Mouse (Mus musculus) heart, adult 9 months (tissue): ENCODE data around the gene Diras1.
A peak's percentile ranks its signal among the peaks of the same experiment; 100 is the strongest.
"Not testable (repeated sequence)": the region's sequence is repeated elsewhere in the genome, so short reads cannot be mapped to it uniquely, and the experiment has no call there.

Experiments
- DNase-seq, 2 experiments: peaks; one replicate each; pipeline ENCODE4 v3.0.0; 2022; ENCODE audit warnings: low spot score in 2 of 2

Gene Diras1

DNA sequence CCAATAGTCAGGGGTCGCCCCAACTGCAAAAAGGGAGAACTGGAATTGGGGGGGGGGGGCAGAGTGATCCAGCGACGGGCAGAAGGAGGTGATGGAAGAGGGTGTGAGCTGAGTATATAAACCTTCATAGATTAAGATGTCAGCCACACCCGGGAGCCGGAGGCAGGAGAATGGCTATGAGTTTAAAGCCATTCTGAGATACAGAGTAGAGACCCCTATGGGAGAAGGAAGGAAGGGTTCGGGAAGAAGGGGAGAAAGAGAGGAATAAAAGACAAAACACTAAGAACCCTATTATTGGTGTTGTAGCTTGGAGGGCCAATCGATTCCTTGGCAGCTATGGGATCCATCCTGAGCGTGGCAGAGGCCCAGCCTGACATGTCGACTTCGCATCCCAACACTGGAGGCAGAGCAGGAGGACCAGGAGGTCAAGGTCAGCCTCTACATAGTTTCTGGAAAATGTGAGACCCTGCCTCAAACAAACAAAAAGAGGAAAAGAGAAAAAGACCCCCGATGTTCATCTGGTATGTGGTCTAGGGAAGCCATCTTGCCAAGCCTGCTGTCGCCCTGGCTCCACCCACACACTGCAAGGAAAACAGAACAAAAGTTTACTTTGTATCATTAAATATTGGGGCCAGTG lies at the start of gene Diras1:
TSS of gene Diras1 (minus strand) at position 24 of the 637 bp plus-strand sequence.
- no peak for DNase-seq

DNA sequence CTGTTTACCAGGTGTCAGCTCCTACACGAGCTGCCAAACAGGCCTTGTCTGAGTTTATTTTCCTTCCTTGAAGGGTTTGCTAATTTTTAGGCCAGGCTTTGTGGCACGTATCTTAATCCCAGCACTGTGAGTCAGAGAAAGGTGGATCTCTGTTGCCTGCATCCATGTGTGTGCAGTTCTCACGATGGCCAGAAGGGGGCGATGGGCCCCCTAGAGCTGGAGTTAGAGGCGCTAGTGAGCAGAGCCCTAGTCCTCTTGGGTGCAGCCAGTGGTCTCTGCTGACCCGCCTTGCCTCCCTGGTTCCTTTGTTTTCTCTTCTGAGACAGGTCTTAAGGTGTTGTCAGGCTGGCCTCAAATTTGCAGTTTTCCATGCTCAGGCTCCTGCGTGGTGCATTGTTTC lies 48.0 kb upstream of the Diras1 start:
- no peak for DNase-seq

DNA sequence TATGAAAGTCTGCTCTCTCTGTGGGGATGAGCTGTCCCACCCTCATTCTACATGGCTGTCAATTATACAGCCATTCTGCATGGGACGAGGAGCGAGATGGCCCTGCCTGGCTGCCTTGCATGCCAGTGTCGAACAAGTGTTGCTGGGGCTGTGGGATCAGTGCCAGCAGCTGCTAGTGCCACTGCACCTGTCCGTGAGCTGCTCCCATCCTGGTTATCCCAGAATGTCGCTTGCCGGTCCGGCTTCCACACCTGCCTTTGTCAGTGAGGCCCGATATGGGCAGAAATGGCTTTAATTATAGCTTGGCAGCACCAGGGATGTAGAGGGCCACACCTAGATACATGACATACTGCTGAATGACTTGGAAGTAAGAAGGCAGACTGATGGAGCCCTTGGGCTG lies 46.8 kb upstream of the Diras1 start:
- no peak for DNase-seq

DNA sequence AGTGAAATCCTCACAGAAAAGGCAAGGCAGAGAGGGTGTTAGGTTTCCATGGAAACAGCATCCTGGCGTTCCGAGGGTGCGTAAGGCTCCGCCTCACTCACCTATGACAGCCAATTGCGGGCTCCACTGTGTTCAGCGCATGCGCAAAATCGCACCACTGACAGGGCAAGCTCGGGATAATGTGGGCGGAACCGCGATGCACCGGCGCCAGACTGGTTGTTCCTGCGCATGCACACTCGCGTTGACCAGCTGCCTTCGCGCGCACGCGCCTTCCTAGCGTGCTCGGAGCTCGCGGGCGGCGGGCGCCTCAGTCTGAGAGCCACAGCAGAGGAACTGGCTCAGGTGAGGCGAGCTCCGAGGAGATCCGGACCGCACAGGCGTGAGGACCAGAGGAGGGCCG lies 44.4 kb upstream of the Diras1 start, which contains the start of gene Thop1:
TSS of gene Thop1 (plus strand) at position 200 of the 400 bp plus-strand sequence.
- peak; percentile 97 to 98 for DNase-seq

DNA sequence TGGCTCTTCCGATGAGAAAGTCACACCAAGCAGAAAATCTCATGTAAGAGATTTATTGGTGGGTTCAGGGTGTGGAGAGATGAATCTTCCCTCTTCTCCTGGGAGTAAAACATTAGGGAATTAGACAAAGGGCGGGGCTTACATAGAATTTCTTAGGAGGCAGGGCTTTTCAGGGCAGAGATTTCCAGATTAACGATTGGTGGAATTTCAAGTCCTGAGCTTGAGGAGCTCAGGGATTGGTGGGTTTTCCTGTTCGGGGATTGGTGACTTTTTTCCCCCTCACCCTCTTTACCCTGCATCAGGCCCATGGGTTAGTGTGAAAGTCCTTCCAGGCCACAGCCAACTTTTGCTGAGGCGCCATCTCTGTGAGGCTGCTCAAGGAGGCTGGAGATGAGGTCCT lies 43.2 kb upstream of the Diras1 start:
- no peak for DNase-seq

DNA sequence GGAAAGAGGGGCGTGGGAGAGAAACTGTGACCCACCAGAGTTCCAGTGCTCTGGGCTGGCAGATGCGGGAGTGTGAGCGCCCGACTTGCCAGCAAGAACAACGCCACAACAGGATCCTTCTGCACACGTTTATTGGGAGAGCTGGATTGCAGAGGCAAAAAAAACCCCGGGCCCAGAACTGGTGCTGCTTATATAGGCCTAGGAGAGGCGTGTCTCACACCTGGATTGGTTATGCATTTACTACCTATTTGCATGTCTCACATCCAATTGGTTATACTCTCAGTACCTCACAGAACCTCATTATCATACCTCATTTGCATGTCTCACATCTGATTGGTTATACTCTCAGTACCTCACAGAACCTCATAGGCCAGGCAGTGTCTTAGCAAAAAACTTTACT lies 39.1 kb upstream of the Diras1 start:
- DNase-seq, result not testable (repeated sequence)

DNA sequence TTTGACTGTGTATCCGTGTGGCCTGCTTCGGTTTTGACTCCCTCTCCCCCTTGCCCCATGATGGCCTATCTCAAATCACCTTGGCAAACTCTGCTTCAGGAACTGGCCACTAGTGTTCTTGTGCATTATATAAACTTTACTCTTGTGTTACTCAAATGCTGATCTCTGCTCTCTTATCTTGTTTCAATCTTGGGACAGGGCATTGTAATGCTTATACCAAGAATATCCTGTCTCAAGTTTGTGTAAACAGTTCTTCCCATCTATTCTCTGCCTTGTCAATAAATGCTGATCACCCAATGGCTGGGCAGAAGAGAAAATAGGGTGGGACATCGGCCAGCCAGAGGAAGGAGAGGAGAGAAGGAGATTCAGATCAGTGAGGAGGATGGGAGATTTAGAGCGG lies 37.2 kb upstream of the Diras1 start:
- no peak for DNase-seq

DNA sequence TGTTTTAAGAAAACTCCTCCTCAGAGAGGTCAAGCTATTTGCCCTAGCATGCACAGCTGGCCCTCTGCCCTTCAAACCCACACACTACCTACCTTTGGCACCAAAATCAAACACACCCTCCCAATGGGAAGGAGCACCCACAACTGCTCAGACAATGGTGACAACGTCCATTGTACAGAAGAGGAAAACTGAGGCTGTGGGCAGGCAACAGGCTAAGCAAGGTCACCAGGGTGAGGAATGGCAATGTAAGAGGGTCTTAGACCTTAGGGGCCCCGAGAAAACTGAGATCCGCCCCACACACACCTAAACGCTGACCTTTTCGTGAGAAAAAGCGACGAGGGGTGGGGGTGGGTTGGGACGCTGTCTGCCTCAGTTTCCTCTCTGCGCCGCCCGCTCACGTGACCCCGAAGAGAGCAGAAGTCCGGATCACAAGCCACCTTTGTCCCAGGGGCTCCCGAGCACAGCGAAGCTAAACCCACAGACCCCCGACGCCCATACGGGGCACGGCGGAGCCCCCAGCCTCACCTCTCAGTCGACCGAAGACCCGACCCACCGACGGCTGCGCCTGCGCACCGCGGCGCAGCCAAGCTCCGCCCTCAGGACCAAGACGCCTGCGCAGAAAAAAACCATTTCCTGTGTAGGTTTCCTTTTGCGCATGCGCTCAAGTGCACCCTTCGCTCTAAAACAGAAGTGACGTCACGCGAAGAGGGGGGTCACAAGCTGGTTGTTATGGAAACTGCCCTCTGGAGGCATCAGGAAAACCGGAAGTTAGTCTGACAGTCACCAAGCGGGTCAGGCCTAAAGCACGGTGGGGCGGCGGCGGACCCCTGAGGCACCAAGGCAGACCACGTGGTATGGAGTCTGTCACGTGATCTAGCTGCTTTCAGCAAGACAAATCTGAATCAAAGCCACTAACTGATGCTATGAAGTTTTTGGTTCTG lies 34.4 kb upstream of the Diras1 start, which contains the start of gene Sgta:
TSS of gene Sgta (minus strand) at position 579 of the 941 bp plus-strand sequence.
- DNase-seq, result peak; percentile 99 to 100

DNA sequence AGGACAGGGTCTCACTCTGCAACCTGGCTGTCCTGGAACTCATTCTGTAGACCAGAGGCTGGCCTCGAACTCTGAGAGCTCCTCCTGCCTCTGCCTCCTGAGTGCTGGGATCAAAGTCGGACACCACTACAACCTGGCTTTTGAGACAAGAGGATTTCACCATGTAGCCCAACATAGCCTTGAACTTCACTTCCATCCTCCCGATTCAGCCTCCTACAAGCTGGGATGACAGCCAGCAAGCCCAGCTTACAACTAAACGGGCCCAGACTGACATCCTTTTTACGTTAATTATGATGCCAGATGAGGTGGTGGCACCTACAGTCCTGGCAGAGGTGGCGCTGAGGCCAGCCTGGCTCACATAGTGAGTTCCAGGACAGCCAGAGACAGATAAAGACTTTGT lies 33.4 kb upstream of the Diras1 start:
- DNase-seq, result no peak

DNA sequence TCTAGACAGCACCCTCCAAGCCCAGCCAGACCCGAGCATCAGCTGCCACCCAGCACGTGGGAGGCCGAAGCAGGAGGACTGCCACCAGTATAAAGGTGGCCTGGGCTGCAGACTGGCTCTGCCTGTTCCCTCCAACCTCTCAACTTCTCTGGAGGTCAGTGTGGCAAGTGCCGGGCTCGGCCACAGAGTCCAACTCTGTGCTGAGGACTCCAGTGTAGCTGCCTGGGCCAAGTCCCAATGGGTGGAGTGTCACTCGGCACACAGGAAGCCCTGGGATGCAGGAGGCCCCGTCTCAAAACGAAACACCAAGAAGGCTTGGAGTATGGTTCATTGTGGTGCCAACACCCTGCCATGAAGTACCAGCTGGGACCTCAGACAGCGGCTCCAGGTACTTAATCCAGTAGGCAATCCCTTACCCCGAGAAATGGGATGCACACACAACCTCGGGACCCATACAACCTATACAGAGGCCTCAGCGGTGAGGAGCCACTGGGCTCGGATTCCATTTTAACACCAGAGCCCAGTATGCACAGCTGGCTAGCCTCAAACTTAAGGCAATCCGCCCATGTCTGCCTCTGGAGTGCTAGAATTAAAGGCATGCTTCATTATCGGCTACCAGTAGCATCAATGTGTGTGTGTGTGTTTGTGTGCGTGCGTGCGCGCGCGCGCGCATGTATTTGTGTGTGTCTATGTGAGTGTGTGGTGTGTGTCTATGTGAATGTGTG lies 32.1 kb upstream of the Diras1 start:
- peak in 1 of 2 experiments; percentile 19 for DNase-seq

DNA sequence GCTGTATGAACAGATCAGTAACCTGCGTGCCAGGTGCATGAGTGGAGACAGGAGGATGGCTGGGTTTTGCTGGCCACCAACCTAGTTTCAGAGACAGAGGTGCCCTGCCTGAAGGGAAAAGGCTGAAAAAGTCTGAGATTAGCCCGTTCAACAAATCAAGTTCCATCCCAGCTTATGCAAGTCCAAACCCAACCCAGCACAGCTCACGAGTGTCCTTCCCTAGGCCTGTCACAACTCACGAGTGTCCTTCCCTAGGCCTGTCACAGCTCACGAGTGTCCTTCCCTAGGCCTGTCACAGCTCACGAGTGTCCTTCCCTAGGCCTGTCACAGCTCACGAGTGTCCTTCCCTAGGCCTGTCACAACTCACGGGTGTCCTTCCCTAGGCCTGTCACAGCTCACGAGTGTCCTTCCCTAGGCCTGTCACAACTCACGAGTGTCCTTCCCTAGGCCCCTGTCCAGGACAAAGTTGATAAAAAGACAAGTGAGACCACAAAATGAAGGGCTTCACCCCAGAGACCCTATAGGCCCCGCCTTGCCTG lies 30.4 kb upstream of the Diras1 start:
- not testable (repeated sequence) for DNase-seq

DNA sequence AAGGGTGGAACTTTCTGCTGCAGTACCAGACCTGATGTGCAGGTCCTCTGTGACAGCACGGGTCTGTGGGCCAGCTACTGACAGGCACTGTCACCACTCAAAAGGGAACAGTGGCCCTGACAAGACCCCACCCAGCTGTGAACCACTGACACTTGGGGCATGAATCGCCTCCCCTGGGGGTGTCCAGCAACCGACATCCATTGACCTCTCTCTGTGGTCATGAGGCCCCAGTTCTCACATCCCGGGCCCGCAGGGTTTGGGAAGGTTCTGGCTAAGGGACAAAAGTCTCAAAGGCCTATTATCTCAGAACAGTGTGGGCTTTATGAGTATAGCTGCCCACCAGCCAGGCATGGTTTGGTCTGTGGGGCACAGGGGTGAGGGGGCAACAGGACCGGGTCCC lies 29.7 kb upstream of the Diras1 start:
- DNase-seq, result no peak

DNA sequence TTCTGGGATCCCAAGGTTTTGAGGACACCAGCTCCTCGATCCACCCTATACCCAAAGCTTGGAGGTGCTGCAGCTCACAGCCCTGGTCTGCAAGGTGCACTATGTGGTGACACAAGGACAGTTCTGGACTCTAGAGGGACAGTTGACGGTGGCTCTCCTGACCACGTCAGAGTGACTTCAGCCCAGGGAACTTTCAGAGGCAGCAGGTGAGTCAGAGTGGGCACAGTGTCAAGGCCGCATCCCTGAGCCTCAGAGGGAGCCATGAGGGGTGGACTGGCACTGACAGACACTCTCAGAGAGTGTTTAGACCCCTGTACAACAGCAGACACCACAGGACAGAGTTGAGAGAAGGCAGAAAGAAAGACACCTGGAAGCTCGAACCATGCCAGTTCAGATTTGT lies 27.1 kb upstream of the Diras1 start:
- no peak for DNase-seq

DNA sequence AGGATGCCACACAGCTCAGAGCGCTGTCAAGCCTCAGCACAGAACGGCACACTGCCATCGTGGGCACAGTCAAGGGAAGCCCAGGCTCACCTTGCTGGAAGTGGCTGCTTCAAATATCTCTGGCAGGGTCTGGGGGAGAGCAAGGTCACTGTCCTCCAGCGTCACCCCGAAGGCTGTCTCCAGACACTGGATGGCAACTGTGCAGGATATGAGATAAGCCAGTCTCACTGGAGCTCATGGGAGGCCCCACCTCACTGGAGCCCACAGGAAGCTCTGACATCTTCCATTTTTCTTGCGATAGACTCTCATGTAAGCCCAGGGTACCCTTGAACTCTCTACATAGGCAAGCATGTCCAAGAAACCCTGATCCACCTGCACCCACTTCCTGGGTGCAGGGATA lies 25.7 kb upstream of the Diras1 start:
- no peak for DNase-seq

DNA sequence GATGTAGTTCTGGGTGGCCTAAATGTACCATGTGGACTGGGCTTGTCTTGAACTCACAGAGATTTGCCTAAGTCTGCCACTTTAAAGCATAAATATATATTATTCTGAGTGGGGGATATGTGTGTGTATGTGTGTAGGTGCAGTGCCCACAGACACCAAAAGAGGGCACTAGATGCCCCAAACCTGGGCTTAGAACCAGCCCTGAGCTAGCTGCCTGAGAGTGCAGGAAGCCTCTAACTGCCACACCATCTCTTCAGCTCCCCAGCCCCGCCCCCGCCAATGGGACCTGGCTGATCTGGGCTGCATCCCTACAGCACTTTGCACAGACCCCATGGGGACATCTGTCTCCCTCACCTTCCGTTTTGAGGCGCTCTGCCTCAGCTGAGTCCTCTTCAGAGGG lies 25.2 kb upstream of the Diras1 start:
- no peak for DNase-seq

DNA sequence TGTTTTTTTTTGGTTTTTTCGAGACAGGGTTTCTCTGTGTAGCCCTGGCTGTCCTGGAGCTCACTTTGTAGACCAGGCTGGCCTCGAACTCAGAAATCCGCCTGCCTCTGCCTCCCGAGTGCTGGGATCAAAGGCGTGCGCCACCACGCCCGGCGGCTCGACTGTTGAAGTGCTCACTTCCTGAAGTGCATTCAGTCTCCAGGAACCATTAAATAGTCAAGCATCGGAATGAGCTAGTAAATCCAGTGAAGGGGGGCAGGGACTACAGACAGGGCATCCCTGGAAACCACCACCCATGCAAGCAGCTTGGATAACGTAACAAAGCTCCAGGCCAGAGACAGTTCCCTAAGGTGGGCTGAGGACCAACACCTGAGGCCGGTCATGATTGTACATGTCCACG lies 19.8 kb upstream of the Diras1 start:
- not testable (repeated sequence) for DNase-seq

DNA sequence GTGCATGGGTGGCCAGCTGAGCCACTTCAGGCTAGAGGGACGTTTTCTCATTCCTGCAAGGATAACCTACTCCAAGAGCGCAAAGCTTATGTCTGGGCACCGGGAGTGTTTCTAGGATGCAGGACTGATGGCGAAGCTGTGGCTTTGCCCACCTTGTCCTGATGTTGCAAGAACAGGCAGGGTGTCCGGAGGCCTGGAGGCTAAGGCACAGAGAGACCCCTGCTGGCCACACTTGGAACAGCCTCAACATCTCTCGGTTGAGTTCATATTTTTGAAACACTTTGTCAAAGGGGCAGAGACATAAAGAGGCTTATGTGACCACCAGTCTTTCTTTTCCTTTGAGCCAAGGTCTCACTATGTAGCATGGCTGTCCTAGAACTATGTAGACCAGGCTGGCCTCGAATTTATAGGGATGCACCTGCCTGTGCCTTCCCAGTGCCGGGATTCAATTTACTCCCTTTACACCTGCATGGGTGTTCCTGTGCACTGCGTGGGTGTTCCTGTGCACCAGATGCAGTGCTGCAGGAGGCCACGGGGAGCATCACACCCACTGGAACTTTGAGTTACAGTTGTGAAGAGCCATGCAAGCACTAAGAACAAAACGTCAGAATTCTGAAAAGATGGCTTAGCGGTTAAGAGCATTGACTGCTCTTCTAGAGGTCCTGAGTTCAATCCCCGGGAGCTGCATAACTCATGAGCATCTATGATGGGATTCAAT lies 16.2 kb upstream of the Diras1 start:
- peak in 1 of 2 experiments; percentile 54 for DNase-seq

DNA sequence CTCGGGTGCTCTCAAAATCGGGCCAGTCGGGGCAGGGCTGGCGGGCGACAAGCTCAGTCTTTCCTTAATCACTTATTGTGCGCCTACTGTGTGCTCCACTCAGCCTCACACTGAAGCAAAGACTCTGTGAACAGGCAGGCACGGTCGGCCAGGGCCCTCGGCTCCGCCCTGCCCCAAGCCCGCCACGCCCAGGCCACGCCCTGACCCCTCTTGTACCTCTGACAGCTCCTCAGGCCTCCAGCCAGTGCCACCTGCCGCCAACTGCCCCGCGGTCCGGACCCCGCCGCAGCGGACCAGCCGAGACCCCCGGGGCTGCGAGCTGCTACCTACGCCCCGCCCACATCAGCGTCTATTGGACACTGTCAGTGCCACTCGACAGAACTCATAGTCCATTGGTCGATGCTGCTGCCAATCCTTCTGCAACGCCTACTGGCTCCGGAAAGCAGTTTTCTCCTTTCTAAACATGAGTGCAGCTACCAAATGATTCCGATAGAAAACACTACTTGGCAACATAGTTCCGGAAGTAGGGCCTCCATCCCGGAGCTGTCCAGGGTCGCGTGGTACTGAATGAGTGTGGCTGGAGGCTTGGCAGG lies 11.6 kb upstream of the Diras1 start, which contains the start of gene Slc39a3:
TSS of gene Slc39a3 (minus strand) at position 439 of the 593 bp plus-strand sequence.
- peak; percentile 99 to 100 for DNase-seq

DNA sequence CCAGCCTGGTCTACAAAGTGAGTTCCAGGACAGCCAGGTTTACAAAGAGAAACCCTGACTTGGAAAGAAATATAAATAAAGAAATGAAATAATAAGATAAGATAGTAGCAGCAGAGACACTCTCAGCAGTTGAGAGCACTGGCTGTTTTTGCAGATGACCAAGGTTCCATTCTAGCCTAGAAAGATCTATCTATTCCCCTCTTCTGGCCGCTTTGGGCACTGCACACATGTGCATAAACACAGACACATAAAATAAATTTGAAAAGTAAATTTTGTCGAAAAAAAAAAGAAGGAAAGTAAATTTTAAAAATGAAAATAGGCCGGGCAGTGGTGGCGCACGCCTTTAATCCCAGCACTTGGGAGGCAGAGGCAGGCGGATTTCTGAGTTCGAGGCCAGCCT lies 10.8 kb upstream of the Diras1 start:
- DNase-seq, result no peak

DNA sequence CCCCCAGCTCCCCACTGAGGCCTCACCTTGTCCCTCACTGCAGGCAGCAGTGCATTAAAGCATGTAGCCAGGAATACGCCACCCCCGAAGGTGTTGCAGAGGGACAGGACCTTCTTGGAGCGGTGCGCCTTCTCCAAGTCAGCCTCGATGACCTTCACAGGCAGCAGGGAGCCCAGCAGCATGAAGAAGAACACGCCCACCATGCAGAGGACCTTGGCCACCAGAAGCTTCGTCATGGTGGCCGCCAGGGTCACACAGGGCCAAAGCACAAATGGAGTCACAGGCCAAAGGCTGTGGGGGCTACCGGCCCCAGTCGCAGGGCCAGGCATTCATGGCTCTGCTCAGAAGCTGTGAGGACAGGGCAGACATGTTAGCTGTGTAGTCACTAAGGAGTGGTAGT lies 8.1 kb upstream of the Diras1 start:
- DNase-seq, result no peak

DNA sequence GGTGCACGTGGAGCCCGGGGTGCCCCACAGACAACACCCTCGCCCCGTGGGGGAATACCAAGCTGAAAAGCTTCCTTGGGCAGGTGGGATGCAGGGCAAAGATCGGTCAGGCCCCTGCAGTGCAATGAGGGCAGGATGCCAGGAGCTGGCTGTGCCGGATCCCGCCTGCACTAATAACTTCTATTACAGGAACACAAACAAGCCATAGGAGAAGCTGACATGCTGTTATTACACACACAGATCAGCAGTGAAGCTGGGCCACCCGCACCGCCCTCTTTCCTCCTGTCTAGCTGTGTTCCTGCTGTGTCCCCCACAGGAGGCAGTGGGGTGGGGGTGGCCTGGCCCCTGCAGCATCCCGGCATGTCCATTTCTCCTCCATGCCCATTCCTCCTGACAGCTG lies 3.6 kb upstream of the Diras1 start:
- no peak for DNase-seq
